Mouse (Mus musculus) frontal cortex, adult (tissue): ENCODE measurements around the gene Npas3.

Experiments used
- ATAC-seq: cut with Nextera tagmentation; 2 replicates; pipeline ENCODE4 v1.9.2; 2017; ENCODE audit warnings: mild to moderate bottlenecking, moderate library complexity, mixed read lengths; ENCODE audit not compliant: low TSS enrichment

Gene Npas3

DNA sequence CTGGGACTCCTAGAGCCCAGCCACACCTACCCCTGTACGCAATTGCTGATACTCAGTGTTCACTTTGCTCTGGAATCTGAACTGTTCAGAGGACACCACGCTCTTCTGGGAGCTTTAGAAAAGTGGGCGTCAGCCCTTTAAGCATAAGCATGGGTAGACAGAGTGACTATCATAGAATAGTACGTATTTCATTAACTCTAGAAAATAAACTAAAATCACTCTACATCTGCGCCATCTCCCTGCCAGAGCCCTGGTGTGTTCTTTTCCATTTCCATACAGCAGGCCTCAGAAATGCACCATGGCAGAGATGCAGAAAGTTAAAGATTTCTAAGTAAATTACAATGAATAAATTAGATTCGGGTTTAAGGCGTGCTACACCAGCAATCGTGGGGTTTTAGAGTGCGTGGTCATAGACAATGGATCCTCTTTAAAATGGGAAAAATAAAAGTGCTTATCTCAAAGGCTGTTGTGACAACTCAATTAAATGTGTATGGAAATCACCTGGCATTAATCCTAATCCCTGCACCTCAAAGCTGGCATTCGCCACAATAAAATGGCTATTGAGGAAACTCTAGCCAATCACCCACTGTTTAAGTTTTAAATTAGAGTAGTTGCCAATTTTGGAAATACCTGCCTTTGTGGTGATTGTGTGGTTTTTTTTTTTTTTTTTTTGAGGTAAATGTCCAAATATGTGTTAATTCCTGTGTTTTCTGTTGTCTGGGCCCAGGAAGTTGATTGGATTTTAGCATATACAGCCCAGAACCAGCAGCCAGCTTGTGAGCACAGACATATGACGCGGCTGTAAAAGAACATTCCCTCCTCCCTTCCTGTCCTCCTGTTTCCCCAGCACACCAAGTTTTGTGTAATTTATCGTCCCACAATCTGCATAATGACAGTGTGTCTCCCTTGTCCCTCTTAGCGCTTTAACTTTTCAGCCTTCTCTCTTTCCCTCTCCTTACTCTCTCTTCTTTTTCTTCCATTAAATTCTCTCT, 737.7 kb downstream of the Npas3 start:
- no peak for ATAC-seq

DNA sequence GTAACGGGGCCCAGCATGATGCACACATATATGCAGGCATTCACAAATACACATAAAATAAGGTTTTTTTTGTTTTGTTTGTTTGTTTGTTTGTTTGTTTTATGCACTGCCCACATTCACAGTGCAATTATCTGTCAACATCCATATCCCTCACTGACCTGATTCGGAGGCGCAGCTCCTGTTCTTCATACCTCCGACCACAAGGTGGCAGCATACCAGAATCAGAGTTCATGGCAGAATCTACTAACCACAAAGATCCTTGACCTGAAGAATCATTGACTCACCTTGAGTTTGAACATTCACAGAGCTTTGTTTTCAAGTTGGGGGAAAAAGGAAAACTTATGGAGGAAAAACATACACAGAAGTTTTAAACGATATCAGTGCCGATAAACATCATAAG, 743.9 kb downstream of the Npas3 start:
- no peak for ATAC-seq

DNA sequence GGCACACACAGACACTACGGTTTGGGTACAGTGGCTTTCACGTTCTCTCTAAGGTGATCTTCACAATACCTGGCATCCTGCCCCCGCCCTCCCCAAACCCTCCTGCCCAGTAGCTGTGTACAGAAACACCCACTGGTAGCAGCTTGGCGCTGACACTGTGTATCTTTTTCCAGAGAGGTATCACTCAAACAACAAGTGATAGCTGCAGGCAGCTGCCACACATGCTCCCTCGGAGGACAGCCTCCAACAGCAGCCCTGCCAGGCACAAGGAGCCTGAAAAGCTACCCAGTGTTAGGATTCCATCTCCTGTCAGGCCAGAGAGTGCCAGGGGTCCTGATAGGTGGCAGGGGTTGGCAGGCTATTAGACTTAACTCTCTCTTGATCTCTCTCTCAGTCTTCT, 747.2 kb downstream of the Npas3 start:
- no peak for ATAC-seq

DNA sequence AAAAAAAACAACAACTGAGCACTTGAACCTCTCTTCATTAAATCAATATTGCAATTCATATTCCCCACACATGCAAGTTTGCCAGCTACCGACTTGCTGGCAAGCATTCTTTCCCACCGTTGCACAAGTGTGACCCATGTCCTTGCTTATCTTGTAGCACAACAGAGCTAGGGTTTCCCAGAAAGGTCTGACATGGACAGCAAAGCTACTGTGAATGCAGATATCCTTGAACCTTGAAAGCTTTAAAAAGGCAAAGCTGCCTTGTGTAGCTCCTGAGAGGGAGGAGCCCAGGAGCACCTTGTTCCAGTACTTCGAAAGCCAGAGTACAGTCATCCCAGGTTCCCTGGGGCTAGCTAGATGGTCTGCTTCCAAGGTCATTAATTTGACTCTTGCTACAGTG, 748.7 kb downstream of the Npas3 start:
- ATAC-seq, result no peak

DNA sequence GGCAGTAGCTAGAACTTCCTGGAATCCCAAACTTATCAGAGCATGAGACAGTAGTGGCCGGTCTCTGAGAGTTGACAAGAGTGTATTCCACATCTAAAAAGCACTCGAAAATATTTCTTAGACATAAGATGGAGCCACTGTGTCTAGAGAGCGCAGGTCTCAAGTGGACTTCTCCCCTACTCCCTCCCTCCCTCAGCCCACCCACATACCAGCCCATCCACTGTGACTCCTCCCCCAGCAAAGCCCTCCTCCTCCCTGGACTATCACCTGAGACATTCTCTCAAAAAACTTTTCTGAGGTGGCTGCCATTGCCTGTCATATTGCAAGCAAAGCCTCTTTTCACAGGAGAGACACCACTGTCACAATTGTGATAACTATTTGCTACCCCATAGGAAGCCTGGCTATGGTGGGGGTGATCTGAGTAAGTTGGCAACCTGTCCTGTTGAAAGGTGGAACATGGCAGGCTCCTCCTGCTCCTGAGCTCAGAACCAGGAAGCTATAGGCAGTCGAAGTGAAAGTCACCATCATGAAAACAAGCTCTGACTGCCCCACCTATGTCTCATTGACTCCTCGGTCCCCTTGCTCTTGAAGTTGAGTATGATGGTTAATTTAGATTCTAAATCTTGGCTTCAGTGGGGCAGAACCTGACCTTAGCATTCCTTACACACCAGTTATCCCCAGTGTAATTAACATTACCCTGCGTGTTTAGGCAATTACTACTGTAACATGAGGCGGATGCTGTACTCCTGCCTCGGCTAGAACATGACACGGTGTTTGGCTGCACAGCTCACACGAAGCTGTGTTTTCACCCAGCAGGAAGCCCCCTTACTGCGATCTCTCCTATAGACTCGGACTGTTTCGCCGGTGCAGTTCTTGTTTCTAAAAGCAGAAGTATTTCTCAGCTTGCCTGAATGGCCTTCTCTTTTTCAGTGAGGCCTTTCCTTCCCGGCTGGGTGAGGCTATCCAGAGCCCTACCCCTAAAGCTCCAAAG, 751.5 kb downstream of the Npas3 start:
- no peak for ATAC-seq

DNA sequence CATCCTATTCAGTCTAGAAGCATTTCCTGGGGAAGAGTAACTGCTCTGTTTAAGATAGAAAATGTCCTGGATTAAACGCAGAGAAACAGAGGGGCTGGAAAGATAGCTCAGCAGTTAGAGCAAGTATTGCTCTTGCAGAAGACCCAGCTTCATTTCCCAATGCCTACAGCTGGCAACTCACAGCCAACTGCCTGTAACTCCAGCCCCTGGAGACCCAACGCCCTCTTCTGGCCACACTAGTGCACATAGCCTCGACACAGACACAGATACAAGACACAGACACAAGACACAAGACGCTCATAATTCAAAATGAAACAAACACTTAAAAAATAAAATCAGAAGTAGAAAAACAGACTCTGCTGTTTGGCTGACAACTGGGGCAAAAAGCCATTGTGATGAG, 754.0 kb downstream of the Npas3 start:
- no peak for ATAC-seq

DNA sequence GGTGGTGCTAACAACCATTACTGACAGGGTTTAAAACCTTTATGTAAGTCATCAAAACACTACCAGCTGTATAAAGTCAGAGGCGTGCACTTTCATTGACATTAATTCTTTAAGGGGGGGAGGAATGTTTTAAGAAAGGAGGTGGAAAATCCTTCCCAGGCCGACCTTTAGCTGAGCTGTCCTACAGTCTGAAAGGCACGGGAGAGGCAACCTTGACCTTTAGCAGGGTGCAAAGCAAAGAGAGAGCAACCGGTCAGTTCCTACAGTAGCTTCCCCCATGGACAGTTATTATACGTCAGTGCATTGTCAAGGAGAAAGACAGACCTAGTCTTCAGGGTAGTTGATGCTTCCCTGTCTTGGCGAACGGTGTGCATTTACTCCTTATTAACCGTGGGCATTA, 756.1 kb downstream of the Npas3 start:
- no peak for ATAC-seq

DNA sequence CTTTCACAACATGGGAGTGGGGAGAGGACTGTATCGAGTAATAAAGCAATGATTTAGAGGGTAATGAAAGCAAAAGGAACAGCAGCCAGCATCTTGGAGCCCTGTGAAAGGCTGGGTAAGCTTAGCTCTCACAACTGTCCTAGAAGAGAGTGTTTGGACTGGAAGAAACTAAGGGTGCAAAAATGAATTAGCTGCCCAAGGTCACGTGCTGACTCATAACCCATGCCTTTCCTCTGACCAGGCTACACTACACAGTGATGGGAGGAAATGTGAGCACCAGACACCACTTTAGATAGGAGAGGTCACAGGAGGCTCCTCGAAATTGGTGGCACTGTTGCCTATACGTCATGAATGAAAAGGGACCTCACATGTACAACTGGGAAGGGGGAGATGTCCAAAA, 757.1 kb downstream of the Npas3 start:
- ATAC-seq, result no peak

DNA sequence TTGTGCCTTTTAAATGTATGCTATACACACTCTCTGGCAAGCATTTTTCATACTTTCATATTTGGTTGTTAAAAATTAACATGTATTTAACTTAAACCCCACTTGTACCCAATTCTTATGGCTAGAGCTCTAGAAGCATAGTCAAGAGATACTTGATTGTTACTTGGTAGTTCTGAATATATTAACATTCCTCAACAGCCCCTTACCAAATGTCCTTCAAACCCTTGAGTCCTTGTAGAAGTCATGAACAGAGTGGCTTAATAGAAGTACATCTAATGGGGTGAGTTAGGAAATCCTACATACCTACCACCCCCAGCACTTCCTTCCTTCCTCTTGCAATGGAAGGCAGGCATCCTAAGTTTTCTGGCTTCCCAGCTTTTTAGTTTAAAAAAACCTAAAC, 766.8 kb downstream of the Npas3 start:
- ATAC-seq, result no peak

DNA sequence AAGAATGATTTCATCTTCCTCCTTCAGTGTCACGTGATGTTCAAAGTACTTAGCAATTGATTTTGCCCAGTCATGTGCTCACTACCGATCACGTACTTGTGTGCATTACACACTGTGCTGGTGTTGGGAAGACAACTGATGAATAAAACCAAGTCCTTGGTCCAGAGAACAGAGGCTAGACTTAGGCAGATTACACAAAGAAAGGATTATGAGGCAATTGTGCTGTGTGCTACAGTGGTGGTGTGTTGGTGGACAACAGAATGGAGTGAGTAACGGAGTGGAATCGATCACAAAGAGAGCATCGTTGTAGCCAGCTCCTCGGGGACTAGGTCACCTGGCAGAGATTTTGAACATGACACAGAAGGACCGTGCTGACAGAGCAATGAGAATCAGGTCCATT, 769.5 kb downstream of the Npas3 start:
- peak; percentile 59 for ATAC-seq

DNA sequence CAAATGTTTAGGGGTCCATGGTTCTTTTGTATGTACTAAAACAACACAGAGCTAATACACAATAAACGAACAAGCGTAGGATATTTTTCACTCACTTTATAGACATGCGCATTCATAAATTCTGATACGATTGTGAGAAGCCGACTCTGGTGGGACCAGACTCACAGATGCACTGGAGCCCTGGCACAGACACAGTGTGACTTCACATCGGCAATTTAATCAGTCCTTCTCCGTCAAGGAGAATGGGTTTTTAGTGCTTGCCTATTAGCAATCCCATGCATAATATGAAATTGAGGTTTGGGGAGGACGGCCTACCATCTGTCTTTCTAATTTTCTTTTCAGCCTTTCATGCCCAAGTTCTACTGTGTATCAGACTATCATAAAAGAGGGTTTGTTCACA, 771.5 kb downstream of the Npas3 start:
- no peak for ATAC-seq

DNA sequence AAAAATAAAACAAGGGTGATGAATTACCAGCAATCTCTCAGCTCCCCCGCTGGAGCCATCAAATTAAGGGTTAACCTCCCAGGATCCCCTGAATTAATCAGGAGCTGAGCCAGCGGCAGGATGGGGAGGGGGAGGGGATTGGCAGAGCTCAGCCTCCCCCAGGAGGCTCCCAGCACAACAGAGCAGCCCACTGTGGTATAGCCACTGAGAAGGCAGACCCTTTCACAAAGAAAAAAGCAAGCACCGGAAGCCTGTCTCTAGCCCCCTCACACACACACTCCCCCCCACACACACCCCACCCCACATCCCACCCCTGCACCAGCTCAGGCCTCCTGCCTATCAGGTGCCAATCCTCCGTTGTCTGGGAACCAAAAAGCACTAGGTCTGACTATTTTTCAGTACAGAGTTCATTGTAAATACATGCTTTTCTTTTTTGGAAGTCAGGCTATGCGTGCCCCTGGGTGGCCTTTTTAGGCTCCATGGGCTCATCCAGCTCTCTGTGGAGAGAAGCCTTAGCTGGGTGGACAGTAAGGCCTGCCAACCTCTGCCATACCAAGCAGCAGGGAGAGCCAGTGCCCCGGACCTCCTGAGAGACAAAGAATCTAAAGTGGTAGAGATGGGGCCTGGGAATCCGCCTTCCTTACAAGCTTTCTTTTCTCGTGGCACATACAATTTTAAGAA, 786.3 kb downstream of the Npas3 start:
- ATAC-seq, result no peak

DNA sequence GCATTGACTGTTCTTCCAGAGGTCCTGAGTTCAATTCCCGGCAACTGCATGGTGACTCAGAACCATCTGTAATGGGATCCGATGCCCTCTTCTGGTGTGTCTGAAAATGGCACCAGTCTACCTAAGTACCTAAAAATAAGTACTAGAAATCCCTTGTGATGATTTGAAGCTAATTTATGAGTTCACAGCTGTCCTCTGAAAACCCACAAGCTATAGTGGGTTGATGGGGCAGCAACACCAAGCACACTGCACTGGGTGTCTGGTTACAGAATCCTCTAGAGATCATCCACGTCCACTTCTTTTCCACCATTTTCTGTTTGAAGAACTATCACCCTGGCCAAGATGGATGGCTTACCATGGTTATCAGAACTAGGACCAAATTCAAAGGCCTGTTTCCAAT, 789.1 kb downstream of the Npas3 start:
- no peak for ATAC-seq

DNA sequence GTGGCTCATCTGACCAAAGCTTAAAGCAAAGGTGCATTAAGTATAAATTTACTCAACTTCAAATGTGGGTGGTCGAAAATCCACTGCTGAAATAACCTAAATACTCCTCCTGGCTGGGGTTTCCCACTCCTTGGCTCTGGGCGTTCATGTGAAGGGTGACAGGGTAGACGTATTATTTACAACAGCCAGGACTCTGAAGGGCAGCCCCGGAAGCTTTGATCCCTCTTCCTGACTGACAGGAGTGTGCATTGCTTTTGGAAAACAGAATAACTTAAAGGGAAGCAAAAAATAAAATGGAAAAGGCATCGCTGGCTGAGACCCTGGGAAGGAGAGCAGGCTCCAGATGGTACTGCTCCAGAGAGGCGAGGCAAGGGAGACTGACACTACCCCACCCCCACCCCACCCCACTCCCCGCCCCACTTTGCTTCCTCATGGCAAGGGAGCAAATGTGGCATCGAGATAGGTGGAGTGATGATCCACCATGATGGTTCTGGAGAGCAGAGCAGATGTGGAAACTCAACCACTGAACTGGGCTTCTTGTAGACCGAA, 794.6 kb downstream of the Npas3 start:
- no peak for ATAC-seq

DNA sequence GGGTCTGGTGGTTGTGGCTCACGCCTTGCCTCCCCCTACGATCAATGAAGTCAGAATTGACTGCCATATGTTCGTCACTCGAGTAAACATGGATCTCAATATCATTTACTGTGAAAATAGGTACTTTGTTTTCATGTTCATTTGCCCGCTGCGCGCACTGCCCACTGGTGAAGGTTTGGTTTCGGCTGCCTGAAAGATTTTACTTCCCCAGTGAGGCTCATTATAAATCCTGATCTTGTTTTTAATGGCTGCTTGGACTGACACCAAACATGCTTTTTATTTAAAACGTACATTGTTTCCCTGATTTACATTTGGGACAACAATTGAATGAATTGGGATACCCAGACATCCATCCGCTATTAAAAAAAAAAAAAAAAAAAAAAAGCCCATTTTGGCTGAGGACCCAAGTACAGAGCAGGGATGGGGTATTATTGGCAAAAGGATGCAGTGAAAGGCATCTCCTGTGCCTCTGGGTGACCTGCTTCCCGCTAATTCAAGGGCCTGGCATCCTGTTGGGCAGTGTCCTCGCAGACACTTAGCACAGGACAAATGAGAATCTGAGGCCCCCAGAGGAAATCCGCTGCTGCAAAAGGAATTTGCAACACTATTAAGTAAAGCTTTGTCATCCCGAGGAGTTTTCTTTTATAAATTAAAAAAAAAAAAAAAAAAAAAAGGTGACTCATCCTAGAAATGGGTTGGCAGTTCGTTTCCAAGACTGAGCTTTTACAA, 796.3 kb downstream of the Npas3 start:
- ATAC-seq, result no peak

DNA sequence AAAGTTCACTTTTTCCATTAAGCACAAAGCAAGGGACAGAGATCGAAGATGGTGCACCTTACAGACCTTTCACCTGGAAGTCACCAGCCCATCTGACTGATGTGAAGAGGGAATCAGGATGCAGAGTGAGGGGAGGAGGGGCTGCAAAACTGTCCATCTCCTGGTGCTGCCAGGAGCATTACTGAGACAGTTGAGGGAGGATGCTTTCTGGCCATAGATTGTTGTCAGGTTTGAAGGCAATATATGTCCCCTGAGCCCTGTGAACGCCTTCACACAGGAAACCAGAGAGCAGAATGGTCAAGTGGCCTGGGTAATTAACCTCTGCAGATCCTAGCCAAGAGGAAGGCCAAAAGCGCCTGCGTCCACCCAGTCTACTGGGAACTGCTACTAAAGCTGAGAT, 796.9 kb downstream of the Npas3 start:
- ATAC-seq, result no peak

DNA sequence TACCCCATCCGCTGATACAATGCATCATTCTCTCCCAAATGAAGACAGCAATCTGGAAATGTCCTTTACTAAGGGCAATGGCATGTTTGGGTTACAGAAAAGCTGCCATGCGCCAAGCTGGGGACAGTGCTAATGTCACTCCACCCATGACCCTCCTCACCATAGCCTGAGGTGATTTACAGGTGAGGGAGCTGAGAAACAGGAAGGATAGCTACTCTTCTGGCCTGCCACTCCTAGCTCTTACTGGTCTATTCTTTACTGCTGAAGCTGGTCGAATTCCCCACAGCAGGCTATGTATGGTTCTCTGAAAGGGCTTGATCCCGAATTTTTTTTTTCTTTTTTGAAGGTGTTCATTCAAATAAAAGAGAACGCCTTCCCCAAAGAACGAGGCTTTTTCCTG, 798.3 kb downstream of the Npas3 start:
- no peak for ATAC-seq

DNA sequence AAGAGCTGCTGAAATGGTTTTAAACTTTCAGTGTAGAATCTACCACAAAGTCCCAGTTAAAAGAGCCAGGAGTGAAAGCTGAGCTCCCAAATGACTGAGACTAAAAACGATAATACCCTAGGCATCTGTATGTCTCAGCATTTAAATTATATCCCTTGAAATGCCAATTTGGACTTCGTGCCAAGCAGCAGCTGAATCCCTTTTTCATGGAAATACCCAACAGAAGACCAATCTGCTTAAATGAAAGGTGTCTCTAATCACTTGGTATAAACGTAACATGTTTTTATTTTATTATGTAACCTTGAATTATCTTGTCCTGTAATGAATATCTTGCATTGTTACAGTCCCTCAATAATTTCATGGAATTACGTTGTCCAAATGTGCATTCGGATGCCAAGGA, 799.6 kb downstream of the Npas3 start:
- no peak for ATAC-seq

DNA sequence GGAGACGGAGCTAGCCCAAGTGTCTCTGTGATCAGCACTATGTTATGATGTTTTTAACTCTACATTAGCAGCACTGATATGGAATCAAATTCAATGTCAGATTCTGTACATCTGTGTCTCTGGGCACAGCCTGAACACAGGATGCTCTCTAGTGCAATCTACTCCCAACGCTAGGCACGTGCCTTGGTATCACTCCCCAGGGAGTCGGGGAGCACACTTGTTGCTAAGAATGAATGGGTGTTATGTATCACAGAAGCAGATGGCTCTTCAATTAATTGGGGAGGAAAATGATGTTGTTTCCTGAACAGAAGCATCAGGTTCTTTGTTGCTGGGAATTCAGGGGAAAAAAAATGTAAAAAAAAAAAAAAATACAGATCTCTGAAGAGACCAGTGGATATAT, 801.4 kb downstream of the Npas3 start:
- no peak for ATAC-seq

DNA sequence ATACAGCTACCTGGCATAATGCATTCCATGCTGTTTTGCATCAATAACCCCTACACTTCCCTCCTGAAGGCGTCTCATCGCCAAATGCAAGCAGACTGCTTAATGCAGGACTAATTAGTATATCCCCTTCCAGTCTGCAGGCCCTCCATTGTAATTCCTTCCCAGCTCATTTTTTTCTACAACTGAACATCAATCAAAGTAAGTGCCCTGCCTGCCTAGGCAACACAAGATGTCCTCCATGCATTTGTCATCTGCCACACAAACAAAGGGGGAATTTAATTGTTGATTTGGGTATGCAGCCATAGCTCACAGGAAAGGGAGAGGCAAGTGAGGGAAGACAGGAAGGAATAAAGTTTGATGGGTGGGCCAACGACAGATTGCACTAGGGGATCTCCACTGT, 804.5 kb downstream of the Npas3 start:
- ATAC-seq, result no peak

DNA sequence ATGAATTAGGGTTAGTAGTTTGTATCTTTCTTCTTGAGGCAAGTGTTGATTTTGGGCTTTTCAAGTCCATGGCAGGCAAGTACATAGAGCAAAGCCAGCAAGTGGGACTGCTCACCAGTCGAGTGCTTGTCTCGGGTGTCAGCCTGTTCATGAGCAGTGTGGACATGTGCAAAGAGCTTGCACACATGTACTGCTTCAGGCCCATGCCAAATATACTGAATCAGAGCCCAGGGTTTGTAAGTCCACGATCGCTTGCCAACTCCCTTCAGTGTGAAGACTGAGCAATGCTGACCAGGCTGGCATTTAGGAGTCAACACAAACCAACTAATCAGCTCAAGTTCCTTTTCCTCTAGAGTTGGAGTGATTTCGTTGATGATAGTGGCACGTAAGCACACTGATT, 805.1 kb downstream of the Npas3 start:
- no peak for ATAC-seq
